In genomic region chr12:84802625-84803024, GRCm38 (mm10) we compare ENCODE assay signal across 27 mouse cellular contexts. TPM values are rescaled to one million over a fixed set of nuclear protein-coding genes. Genes with fewer than 3 reads are reported as not detected.
A peak's percentile ranks its signal among the peaks of the same experiment; 100 is the strongest.
DNase-seq lines count a peak whose midpoint lies in the region; ATAC-seq and TF ChIP-seq lines count a peak whose summit lies in the region.
"Had no signal": no experiment of that assay in that cellular context is flagged by ENCODE, and none has a peak within 500 bp of the region (broad histone marks: within the 10 kb centered on the region; RNA-seq: fewer than 3 reads in every experiment).

No protein-coding gene starts in this region.

- TF ChIP-seq CTCF in lung, adult 2 months (IDR thresholded peaks at IDR 0.05; ENCODE audit: insufficient read depth, low read length) = no peak
- no peak for TF ChIP-seq CTCF in CH12.LX (conservative IDR thresholded peaks at IDR 0.05 in 1 of 2, IDR thresholded peaks at IDR 0.05 in 1 of 2; ENCODE audit: low read depth in 2 of 2, low read length in 2 of 2)

- 90% methylated on average over 3 of the region's 3 CpGs for WGBS in lung, embryonic 16.5 days
- WGBS in lung, adult 2 months = 76% methylated on average over 3 of the region's 3 CpGs
- WGBS in midbrain, embryonic 10.5 days = 89% methylated on average over 3 of the region's 3 CpGs

- no peak for DNase-seq in lung, adult 2 months
- DNase-seq in CH12.LX (ENCODE audit: extremely low read depth) = peak; percentile 72
- no peak for DNase-seq in midbrain, embryonic 10.5 days (ENCODE audit: low spot score)
- DNase-seq in heart, postnatal 4 days = no peak
- DNase-seq in neural tube, embryonic 10.5 days (ENCODE audit: extremely low spot score, low spot score) = no peak
- DNase-seq: adrenal gland, adult 2 months; adrenal gland, postnatal 14 days; cerebellum, adult 18-20 months; cerebellum, adult 9-10 months; cerebellum, postnatal 14 days; forebrain, postnatal 0 days; gastrocnemius, postnatal 10 days; gastrocnemius, postnatal 36 days; heart, adult 11 months; heart, postnatal 10 days; heart, postnatal 36 days had no signal

- H3K9ac ChIP-seq in lung, embryonic 16.5 days (ENCODE audit: low read length) = no peak overlapping the region
- no peak overlapping the region for H3K9ac ChIP-seq in CH12.LX (ENCODE audit: insufficient read depth, low read depth)
- H3K9ac ChIP-seq: embryonic facial prominence, embryonic 12.5 days; embryonic facial prominence, embryonic 15.5 days; forebrain, postnatal 0 days; heart, embryonic 12.5 days; heart, embryonic 15.5 days; hindbrain, embryonic 14.5 days had no signal

- H3K79me2 ChIP-seq in CH12.LX (replicated peaks; ENCODE audit: control insufficient read depth, extremely low read depth, insufficient read depth, poor library complexity, severe bottlenecking) = no peaks in the 10 kb centered on the region

- H3K27me3 ChIP-seq in lung, embryonic 16.5 days (ENCODE audit: control insufficient read depth, insufficient read depth, low read depth, low read length) = no peaks in the 10 kb centered on the region
- peaks cover 7% of the 10 kb centered on the region for H3K27me3 ChIP-seq in CH12.LX (replicated peaks)
- H3K27me3 ChIP-seq in midbrain, embryonic 10.5 days (ENCODE audit: low read depth, poor library complexity, severe bottlenecking) = peaks cover 4% of the 10 kb centered on the region; the same call in 1 of the 2 replicates
- H3K27me3 ChIP-seq: embryonic facial prominence, embryonic 12.5 days; embryonic facial prominence, embryonic 15.5 days had no signal

- peak overlapping the region; percentile 58; the same call in 1 of the 2 replicates for H3K27ac ChIP-seq in lung, embryonic 16.5 days (ENCODE audit: low read length)
- H3K27ac ChIP-seq in CH12.LX (ENCODE audit: insufficient read depth, low read depth) = no peak overlapping the region
- peak overlapping the region; percentile 82 for H3K27ac ChIP-seq in brown adipose tissue, adult 24 weeks (replicated peaks; ENCODE audit: low read depth, low read length)
- no peak overlapping the region for H3K27ac ChIP-seq in midbrain, embryonic 10.5 days (replicated peaks)
- H3K27ac ChIP-seq: embryonic facial prominence, embryonic 12.5 days; embryonic facial prominence, embryonic 15.5 days; heart, embryonic 15.5 days; hindbrain, embryonic 14.5 days had no signal

- TF ChIP-seq POLR2A in lung, adult 2 months (IDR thresholded peaks at IDR 0.05; ENCODE audit: borderline replicate concordance, extremely low read depth, low read depth, low read length) = no peak
- TF ChIP-seq POLR2A in CH12.LX (IDR thresholded peaks at IDR 0.05; ENCODE audit: low read depth, low read length) = no peak

- dilution Hi-C loops in CH12.LX (cut with MboI; ENCODE audit: extremely low pct_ligation_motif_present, extremely low pct_unique_long_range_greater_than_20kb, low sequenced_read_pairs) = no loop called here

- in situ Hi-C loops in CH12.LX (cut with MboI; ENCODE audit: low pct_ligation_motif_present, low pct_unique_long_range_greater_than_20kb, low sequenced_read_pairs) = loop anchor here (25.0 kb wide), 1 partner anchor 185 kb away; the partner anchor contains the start of gene Ylpm1

- no peaks in the 10 kb centered on the region for H3K9me3 ChIP-seq in lung, embryonic 16.5 days (ENCODE audit: control insufficient read depth, low read length)
- no peaks in the 10 kb centered on the region for H3K9me3 ChIP-seq in CH12.LX (replicated peaks; ENCODE audit: low read length)
- H3K9me3 ChIP-seq in midbrain, embryonic 10.5 days (replicated peaks) = no peaks in the 10 kb centered on the region
- H3K9me3 ChIP-seq: embryonic facial prominence, embryonic 12.5 days; embryonic facial prominence, embryonic 15.5 days; heart, embryonic 12.5 days; heart, embryonic 15.5 days had no signal

- no peak overlapping the region for H3K4me3 ChIP-seq in lung, embryonic 16.5 days (ENCODE audit: low read length)
- H3K4me3 ChIP-seq in lung, adult 2 months (replicated peaks; ENCODE audit: extremely low read depth, low read depth, low read length) = no peak overlapping the region
- H3K4me3 ChIP-seq in CH12.LX (replicated peaks in 1 of 3; ENCODE audit: low read depth in 2 of 3, low read length in 2 of 3, poor library complexity in 1 of 3) = no peak overlapping the region
- H3K4me3 ChIP-seq in brown adipose tissue, adult 24 weeks (ENCODE audit: insufficient read depth, low read depth, low read length) = no peak overlapping the region
- H3K4me3 ChIP-seq in midbrain, embryonic 10.5 days = no peak overlapping the region
- H3K4me3 ChIP-seq: embryonic facial prominence, embryonic 12.5 days; embryonic facial prominence, embryonic 15.5 days; heart, embryonic 12.5 days; heart, embryonic 15.5 days had no signal

- no peak overlapping the region for H3K4me2 ChIP-seq in lung, embryonic 16.5 days (ENCODE audit: low read depth, low read length)
- no peak overlapping the region for H3K4me2 ChIP-seq in CH12.LX (ENCODE audit: insufficient read depth, low read depth, poor library complexity, severe bottlenecking)
- H3K4me2 ChIP-seq: embryonic facial prominence, embryonic 12.5 days; embryonic facial prominence, embryonic 15.5 days; heart, embryonic 12.5 days; heart, embryonic 15.5 days; hindbrain, embryonic 14.5 days had no signal

- TF ChIP-seq EP300 in CH12.LX (IDR thresholded peaks at IDR 0.05; ENCODE audit: low read length) = no peak

- no peaks in the 10 kb centered on the region for H3K36me3 ChIP-seq in lung, embryonic 16.5 days (ENCODE audit: control insufficient read depth, insufficient read depth, low read length)
- no peaks in the 10 kb centered on the region for H3K36me3 ChIP-seq in CH12.LX (replicated peaks in 1 of 2; ENCODE audit: control insufficient read depth in 1 of 2, insufficient read depth in 1 of 2, low read length in 1 of 2)
- H3K36me3 ChIP-seq in midbrain, embryonic 10.5 days = no peaks in the 10 kb centered on the region
- H3K36me3 ChIP-seq: embryonic facial prominence, embryonic 12.5 days; embryonic facial prominence, embryonic 15.5 days; heart, embryonic 12.5 days; heart, embryonic 15.5 days had no signal

- TF ChIP-seq RAD21 in CH12.LX (IDR thresholded peaks at IDR 0.05; ENCODE audit: low read depth, low read length) = no peak

- ATAC-seq in lung, embryonic 16.5 days (ENCODE audit: low read depth) = no peak
- peak; percentile 54; the same call in 1 of the 2 replicates for ATAC-seq in megakaryocyte progenitor cell, adult 5-6 weeks (replicated peaks; ENCODE audit: poor library complexity)
- ATAC-seq: CD4-positive, CD25-positive, alpha-beta regulatory T cell, adult 4 months; forebrain, embryonic 14.5 days; forebrain, postnatal 0 days; intestine, postnatal 0 days had no signal

- peaks cover 25% of the 10 kb centered on the region for H3K4me1 ChIP-seq in lung, embryonic 16.5 days (replicated peaks; ENCODE audit: control insufficient read depth, insufficient read depth, low read length)
- no peaks in the 10 kb centered on the region for H3K4me1 ChIP-seq in lung, adult 2 months (ENCODE audit: control insufficient read depth, insufficient read depth, low read length)
- H3K4me1 ChIP-seq in CH12.LX (ENCODE audit: control insufficient read depth in 1 of 2, insufficient read depth in 2 of 2) = peaks cover 23 to 44% of the 10 kb centered on the region in 2 experiments
- peaks cover 25% of the 10 kb centered on the region for H3K4me1 ChIP-seq in brown adipose tissue, adult 24 weeks (ENCODE audit: control insufficient read depth, insufficient read depth, insufficient read length, low read length)
- peaks cover 6% of the 10 kb centered on the region; the same call in 1 of the 2 replicates for H3K4me1 ChIP-seq in midbrain, embryonic 10.5 days

TF ChIP-seq in CH12.LX, 34 proteins besides CTCF, POLR2A, EP300 and RAD21 (continues in another document):
- TF ChIP-seq NELFE (IDR thresholded peaks at IDR 0.05; ENCODE audit: low read depth, low read length) (no peak), ZNF384 (IDR thresholded peaks at IDR 0.05; ENCODE audit: low read depth, low read length) (no peak), MAZ (IDR thresholded peaks at IDR 0.05; ENCODE audit: low read depth, low read length) (no peak), NRF1 (IDR thresholded peaks at IDR 0.05; ENCODE audit: low read depth, low read length) (no peak), TCF12 (IDR thresholded peaks at IDR 0.05; ENCODE audit: low read depth, low read length) (no peak), USF1 (IDR thresholded peaks at IDR 0.05; ENCODE audit: low read depth, low read length) (no peak), PAX5 (IDR thresholded peaks at IDR 0.05; ENCODE audit: low read length) (no peak), MAFK (IDR thresholded peaks at IDR 0.05; ENCODE audit: insufficient replicate concordance, low read length) (no peak), MXI1 (IDR thresholded peaks at IDR 0.05; ENCODE audit: low read depth, low read length) (no peak), ELF1 (IDR thresholded peaks at IDR 0.05; ENCODE audit: low read depth, low read length) (no peak), MEF2A (IDR thresholded peaks at IDR 0.05; ENCODE audit: borderline replicate concordance, low read depth, low read length) (no peak), CHD1 (IDR thresholded peaks at IDR 0.05; ENCODE audit: low read depth, low read length) (no peak)

RNA-seq across cellular contexts. Expression of gene Isca2, which starts 29.6 kb away (rescaled TPM):
- 133 and 148 TPM in 2 replicates for polyA plus RNA-seq in lung, embryonic 16.5 days (2015; fragmentation: Nextera tagmentation; extraction: Ambion mirVana)
- polyA plus RNA-seq in lung, adult 2 months (2012; rRNA removed) = 28.0 and 34.2 TPM in 2 replicates
- total RNA-seq in CH12.LX (2012; rRNA removed) (59.1 and 59.7 TPM in 2 replicates), CH12.LX (2014; rRNA removed) (75.3 and 90.4 TPM in 2 replicates)
- polyA plus RNA-seq in CH12.LX (2012; ENCODE audit: insufficient read length, low read depth) = 50.4 and 55.1 TPM in 2 replicates
- polyA plus RNA-seq in brown adipose tissue, adult 24 weeks (2012; ENCODE audit: insufficient read depth, insufficient read length, missing spikeins) = 302 and 313 TPM in 2 replicates
- 98.8 and 111 TPM in 2 replicates for total RNA-seq in megakaryocyte progenitor cell, adult 5-6 weeks (2015)
- 53.8 and 67.5 TPM in 2 replicates for total RNA-seq in megakaryocyte progenitor cell, adult 5-6 weeks (2017)
- 162 and 190 TPM in 2 replicates for polyA plus RNA-seq in midbrain, embryonic 10.5 days (2016; fragmentation: Nextera tagmentation; extraction: Ambion mirVana)
- 10 to 100 TPM; 72.9 to 75.3 TPM for total RNA-seq in heart, postnatal 4 days (2021)

RNA-seq across cellular contexts. Expression of gene Npc2, which starts 29.7 kb away (rescaled TPM):
- 185 and 217 TPM in 2 replicates for polyA plus RNA-seq in lung, embryonic 16.5 days (2015; fragmentation: Nextera tagmentation; extraction: Ambion mirVana)
- 572 and 1,005 TPM in 2 replicates for polyA plus RNA-seq in lung, adult 2 months (2012; rRNA removed)
- total RNA-seq in CH12.LX (2012; rRNA removed) (63.7 and 73.4 TPM in 2 replicates), CH12.LX (2014; rRNA removed) (97.5 and 98.5 TPM in 2 replicates)
- 80.3 and 89.0 TPM in 2 replicates for polyA plus RNA-seq in CH12.LX (2012; ENCODE audit: insufficient read length, low read depth)
- polyA plus RNA-seq in brown adipose tissue, adult 24 weeks (2012; ENCODE audit: insufficient read depth, insufficient read length, missing spikeins) = 210 and 264 TPM in 2 replicates
- total RNA-seq in megakaryocyte progenitor cell, adult 5-6 weeks (2015) = 98.8 and 112 TPM in 2 replicates
- 65.3 and 70.9 TPM in 2 replicates for total RNA-seq in megakaryocyte progenitor cell, adult 5-6 weeks (2017)
- polyA plus RNA-seq in midbrain, embryonic 10.5 days (2016; fragmentation: Nextera tagmentation; extraction: Ambion mirVana) = 82.7 and 93.0 TPM in 2 replicates
- 10 to 100 TPM; 42.6 to 45.3 TPM for total RNA-seq in heart, postnatal 4 days (2021)

Comparison
In these comparisons a context has a peak if more than half of its experiments do, and no peak if none do; other contexts are left out.
1. H3K27ac ChIP-seq: peak in lung, embryonic 16.5 days (single experiment) and brown adipose tissue, adult 24 weeks (single experiment); none in CH12.LX (single experiment) and midbrain, embryonic 10.5 days (single experiment).